Mouse (Mus musculus) urinary bladder, postnatal 10 days (tissue): ENCODE data around the gene Gper1.

Experiments
- DNase-seq: peaks from one replicate; pipeline ENCODE4 v3.0.0; 2022; ENCODE audit warnings: low spot score

Gene Gper1

DNA sequence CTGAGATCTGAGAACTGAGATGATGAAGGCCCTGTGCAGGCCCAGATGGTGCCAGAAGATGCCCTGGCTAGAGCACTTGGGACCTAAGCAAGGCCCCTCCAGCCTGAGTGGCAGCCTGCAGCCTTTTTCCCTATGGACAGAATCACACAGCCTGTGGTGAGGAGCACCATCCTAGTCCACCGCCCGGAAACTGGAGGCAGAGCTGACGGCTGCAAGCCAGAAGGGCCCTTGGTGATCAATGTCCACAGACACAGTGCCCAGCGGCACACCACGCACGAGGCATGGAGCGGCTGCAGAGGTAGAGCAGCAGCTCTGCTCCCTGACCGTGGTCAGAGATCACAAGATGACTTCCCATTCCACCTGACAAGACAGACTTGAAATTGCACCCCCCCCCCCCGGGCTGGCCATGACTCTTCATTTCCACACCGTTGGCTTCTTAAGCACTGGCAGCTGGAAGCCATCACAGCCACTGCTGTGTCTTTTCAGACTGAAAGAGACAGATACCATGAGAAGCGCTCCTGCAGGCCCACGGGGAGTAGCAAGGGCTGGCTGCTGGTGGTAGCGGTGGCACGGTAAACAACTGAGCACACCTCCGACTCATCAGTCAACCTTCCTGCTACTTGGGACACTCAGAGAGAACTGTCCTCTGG, 11.2 kb upstream of the Gper1 start:
- no peak for DNase-seq

DNA sequence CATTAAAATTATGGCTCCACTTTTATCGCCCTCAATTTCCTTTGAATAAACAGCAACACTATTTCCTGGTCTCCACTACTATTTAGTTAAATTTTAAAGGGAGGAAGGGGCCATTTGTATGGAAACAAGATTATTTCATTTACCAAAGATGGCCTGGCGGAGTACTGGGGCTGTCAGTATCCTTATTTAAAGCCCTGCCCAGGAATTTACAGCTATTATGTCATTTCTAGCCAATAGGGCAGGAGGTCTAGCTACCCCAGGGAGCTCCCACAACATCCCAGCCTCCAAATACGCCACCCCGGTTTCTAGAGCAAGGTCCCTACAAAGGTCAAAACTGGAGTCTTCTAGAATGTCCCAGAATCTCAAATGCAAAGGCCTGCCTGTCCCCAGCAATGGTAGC, 9.4 kb upstream of the Gper1 start:
- no peak for DNase-seq

DNA sequence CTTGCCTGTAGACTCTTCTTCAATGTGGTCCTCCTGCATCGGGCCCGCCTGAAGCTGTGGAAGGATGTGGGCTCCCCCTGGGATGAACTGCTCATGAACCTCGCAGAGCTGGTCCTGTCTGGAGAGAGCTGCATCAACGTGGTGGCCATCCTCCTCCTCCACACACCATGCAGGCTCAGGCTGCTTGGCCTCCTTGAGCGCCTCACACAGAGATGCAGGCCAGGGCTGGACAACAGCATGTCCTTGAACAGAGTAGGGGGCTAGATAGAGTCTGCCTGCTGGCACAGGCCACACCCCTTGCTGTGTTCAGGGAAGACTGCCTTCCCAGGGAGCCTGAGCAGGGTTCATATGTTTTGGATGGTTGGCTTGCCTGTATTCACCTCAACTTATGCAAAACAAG, 8.0 kb upstream of the Gper1 start:
- DNase-seq, result no peak

DNA sequence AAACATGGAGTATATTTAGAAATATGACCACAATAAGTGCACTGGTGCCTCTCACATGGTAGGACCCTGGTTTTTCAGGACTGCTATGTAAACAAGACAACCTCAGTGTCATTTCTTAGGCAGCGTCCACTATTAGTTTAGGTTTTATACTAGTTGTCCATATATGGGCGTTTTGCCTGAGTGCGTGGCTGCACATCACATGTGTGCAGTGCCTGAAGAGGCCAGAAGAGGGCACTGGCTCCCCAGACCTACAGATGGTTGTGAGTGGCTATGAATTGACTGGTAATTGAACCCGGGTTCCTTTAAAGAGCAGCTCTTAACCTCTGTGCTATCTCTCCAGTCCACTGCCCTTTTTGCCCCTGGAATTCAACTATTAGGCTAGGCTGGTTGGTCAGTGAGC, 6.0 kb upstream of the Gper1 start:
- no peak for DNase-seq

DNA sequence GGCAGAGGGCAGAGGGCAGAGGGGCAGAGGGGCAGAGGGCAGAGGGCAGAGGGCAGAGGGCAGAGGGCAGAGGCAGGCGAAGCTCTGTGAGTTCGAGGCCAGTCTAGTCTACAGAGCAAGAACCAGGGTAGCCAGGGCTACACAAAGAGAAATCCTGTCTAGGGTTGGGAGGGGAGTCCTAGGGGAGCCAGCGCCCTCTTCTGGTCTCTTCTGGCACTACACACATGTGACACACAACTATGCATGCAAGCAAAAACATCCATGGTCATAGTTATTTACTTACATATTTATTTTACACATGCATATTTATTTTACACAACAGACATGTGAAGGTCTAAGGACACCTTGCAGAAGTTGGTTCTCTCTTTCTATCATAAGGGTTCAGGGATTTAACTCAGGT, 5.5 kb upstream of the Gper1 start:
- no peak for DNase-seq

DNA sequence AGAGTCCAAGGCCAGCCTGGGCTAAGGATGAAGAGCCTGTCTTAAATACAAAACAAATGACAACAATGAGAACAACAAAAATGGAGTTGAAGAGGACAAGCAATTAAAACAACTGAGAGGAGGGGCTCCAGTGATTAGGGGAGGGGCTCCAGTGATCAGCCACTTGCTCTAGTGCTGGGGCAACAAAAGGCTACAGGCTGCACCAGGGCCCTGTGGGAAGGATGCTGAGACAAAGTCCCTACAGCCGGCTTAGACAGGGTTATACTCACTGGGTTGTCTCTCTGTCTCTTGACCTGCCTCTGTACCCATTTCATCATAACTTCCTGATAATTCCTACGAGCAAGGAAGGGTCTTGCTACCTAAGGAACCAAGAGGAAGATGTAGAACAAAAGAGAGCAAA, 4.8 kb upstream of the Gper1 start:
- DNase-seq, result no peak

DNA sequence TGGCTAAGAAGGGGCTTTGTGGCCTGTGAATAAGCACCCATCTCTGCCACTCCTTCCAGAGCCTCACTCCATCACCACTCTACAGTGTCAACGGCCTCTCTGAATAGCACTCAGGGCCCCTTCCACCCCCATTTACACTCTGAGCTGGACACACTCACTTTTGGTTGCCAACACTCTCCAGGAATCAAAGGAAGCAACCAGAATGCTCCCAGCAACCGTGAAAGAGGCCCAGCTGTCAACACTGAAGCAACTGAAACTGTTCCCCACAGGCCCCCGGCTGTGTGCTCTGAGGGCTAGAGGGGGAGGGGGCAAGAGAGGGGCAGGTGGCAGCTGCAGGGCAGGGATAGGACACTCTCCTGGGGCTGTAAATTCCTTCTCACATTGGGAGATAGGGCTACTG, 4.3 kb upstream of the Gper1 start:
- no peak for DNase-seq

DNA sequence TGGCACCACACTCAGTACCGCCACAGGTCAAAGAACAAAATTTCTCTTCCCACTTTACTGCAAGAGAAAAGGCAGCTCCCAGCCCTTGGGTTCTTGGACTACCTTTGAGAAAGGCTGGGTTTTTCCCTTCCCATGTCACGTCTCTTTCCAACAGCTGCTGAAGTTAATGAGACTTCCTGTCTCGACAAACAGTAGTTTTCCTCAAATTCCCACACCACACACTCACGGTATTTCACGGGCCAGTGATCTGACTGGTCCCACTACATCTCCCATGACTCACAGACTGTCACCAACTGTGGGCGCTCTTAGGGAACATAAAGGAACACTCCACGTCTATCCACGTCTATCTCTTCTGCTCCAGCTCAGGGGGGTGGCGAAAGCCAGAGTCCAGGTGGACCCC, 2.2 kb downstream of the Gper1 start:
- DNase-seq, result no peak

DNA sequence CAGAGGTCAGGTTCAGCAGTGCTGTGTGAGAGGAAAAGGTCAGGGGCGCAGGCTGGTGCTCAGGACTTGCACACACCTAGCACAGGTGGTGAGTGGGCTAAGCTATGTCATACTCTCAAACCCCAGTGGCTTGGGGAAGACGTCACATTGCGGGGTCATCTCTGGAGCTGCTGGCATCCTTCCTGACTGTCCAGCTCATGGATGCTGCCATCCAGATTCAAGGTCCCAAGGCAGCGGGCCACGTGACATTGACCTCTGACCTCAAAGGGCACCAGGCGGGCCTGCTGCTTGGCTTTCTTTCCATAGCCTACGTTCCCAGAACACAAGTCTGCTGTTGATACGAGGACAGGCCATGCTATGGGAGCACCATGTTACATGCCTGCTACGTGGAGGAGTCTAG, 4.0 kb downstream of the Gper1 start:
- DNase-seq, result no peak

DNA sequence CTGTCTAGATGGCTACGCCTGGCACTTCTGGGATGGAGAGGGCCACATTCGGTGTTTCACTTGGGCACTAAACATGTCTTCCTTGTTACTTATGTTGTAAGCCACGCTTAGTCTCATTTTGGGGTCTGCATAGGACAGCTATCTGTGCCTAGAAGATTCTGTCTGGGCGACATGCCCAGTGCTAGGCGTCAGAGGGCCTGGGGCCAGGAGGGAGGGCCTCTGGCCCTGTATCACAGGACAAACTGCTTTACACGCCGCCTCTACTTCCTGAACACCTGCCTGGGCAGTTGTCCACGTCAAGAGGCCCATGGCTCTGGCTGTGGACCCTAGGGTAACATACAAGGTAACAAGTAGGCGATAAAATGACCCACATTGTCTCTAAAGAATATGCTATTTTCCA, 5.0 kb downstream of the Gper1 start:
- no peak for DNase-seq

DNA sequence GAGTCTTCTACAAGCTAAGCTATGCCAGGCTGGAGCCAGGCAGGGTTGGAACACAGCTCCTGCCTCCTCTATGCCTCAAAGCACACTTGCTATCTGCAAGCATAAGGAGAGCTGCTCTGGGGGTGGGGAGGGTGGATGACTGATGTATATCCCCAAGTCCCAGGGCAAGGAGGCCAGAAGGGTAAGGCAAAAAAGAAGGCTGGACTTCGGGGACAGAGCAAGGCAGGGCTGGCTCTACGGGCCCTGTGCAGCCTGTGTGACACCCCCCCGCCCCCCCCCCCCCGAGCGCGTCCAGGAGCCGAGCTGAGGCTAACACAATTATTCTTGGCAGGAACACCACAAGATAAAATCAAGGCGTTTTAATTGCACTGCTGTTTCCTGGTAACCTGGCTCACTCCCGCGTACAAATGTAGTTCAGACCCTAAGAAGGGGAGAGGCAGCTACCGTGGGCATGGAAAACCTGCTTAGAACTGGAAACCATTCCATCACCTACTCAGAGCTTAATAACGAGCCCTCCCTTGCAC, 6.9 kb downstream of the Gper1 start:
- no peak for DNase-seq

DNA sequence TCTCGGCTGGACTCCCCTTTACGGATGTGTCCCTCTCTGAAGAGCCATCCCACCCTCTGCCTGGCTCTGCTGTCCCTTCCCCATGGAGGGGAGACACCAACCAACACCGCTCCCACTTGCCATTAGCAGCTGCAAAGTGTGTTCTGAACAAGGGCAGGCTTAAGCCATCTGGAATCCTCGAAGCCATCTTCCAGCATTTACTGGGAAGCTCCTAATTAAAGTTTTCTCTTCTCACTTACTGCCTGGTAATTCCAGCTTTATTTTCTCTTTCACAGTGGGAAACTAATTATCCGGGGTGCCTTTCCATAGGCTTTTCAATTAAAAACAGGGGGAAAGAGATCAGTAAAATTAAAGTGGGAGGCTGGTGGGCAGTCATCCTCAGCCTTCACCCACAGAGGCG, 9.4 kb downstream of the Gper1 start:
- no peak for DNase-seq

DNA sequence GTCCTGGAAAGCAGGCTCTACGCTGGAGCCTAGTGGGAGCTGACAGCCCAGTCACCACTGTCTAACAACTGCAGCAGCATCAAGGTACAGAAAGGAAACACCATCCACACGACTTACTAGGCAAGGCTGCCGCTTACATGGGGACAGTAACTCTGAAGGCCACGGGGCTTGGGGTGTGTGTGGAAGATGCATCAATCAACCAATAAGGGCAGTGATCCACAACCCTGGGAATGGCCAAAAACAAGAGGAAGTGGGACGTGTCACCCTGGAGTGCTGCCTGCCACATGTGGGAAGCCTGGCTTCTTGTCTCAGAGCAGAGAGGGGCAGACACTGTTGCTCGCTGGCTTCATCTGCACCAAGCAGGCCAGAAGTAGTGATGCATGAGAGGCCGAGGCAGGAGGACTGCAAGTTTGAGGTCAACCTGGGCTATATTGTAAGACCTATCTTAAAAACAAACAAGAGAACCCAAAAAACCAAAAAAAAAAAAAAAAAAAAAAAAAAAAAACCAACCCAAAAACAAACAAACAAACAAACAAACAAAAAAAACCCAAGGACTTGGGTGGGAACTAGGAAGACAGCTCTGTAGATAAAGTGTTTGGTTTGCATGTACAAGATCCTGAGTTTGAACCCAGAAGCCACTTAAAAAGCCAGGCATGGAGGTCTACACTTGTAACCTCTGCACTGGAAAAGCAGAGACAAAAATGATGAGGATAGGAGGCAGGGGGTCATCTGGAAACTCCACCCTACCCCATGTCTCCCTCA, 10.0 kb downstream of the Gper1 start:
- no peak for DNase-seq

DNA sequence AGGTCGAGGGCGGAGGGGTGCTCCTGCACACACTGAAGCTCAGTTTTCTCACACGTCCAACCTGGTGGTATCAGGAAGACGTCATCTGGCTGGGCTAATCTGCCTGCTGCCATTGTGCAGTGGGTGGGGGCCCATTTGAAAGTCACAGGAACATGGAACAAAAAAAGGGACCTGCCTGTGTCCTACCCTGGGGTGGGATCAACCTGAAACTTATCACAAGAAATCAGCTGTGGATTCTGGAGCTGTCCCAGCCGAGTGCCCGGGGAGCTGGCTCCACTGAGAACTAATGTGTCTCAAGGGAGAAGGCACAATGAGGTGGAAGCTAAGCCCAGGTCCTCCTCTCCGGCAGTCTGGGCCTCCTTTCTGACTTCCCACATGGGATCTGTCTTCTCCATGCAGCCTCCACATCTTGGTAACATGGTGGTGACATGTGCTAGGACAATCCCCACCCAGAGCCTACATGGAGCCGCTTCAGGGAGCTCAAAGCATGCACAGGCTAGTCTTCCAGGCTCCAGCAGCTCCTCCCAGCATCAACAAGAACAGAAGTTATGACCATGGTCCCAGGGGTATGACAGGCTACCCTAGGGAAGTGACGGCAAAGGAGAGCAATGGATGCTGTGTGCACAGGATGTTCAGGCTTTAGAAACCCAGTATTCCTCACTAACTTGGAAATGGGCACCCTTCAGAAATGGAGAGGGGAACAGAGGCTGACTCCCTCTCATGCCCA, 11.1 kb downstream of the Gper1 start:
- DNase-seq, result no peak

DNA sequence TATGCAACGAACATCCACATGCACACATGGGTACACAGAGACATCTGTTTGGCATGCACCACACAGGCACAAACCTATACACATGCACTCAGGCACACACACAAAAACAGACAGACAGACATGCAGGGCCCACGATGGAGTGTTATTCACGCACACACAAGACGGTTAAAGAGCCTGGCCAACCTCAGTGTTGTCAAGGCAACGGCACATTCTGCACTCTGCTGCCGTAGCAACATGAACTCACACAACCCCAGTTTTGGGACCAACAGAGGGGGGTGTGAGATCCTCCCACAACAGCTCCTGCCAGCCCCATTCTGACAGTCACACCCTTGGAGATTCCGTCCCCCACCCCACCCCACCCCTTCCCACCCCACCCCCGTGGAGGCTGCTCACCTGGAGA, 12.0 kb downstream of the Gper1 start:
- no peak for DNase-seq

DNA sequence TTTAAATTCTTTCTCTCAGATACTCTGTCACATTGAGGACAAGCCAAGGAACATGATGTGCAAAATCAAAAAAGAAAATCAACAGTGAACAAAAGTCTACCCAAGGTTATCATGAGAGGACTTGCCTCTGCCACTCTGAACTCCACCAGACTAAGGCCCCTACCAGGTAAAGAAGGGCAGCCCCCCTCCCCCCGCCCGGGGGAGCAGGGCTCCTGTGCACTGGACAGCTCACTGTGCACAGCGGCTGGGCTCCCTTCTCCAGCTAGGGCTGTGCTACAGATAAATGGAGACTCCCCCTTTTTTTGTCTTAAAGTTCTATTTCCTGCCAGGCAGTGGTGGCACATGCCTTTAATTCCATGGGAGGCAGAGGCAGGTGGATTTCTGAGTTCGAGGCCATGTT, 14.8 kb downstream of the Gper1 start:
- no peak for DNase-seq

DNA sequence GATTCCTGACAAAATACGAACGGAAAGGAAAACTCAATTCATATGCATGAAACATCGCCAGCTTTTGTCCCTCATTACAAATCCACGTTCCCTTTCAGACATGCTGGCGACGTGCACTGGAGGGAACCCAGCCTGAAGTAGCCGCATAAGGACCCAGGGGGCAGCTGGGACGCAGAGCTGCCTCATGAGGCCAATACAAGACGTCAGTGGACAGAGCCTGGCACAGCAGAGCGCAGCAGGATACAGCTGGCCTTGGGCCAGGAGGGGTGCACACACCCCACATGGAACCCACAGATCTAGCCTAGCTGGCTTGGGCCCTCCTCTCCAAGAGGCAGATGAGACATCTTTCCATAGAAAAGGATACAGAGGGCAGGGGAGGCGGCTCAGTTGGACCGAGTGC, 15.5 kb downstream of the Gper1 start:
- no peak for DNase-seq

DNA sequence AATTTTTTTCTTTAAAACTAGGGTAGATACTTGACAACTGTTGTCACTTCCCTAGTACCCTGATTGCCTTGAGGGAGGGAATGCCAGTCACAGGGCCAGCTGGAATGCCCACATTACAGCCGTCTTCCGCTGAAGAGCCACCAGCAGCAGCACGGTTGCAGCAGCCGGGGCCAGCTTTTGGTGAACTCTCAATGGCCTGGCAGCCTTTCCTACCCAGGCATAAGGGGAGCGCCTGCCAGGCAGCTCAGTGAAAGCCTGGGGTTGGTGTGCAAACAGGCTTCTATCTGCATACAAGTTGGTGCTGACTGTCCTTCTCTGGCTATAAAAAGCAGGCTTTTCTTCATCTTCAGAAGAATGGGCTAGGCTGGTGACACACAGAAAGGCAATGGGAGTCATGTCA, 17.5 kb downstream of the Gper1 start:
- no peak for DNase-seq

DNA sequence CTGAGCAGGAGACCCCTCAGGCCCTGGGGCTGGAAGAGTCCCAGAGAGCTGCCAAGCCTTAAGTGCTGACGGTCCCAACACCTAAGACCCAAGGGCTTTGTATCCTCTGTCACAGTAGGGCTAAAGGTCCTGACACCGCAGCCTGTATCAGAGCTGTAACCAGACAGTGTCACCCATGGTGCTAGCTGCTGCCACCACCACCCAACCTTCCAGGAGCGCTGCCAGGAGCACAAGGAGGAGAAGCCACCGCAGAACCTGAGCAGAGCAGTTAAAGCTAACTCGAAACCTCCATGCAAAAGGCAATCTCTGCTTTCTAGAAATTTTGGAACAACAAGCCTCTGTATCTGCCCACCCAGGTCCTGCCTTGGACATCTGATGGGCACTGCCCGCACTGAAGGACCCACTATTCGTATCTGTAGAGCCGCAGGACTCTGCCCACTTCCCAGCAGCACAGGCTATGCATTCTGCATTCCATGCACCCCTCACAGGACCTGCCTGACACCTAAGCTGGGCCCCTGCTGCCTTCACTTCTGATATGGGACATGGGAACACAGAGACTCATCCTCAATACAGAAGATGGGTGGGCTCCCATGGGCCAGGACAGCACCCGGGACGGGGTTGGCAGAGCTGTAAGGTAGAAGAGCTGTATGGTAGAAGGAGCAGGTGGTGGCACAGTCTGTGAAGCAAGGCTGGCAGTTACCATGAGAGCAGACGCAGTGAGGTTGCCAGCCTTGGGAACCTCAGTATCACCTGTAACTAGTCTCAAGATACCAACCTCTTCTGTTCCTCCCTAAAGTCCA, 18.2 kb downstream of the Gper1 start:
- no peak for DNase-seq

DNA sequence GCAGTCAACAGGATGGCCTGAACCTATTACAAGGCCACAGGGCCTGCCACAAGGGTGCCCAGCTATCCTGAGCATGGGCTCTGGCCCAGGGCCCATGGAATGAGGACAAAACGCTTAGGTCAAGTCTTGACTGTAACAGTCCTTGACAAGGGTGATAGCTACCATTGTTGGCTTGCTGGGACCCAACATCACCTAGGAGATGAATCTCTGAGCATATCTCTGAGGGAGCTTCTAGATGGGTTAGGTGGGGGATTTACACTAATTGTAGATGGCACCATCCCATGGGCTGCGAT, 18.7 kb downstream of the Gper1 start:
- DNase-seq, result no peak

DNA sequence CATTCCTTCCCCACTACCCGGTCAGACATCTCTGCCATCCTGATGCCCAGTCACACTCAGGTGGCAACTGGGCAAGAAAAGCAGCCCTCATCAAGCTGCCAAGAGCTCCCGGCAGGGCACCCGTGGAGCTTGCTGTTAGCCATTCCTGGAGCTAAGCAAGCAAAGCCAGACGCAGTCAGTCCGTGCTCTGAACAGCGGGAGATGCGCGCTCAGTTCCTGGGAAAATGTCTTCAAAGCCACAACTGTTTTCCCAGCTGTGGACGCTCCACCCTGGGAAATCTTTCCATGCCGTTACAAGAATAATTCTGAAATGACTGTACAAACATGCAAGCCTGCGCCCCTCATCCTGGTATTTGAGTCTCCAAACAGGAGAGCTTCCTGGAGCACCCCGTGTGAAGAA, 19.5 kb downstream of the Gper1 start:
- no peak for DNase-seq

DNA sequence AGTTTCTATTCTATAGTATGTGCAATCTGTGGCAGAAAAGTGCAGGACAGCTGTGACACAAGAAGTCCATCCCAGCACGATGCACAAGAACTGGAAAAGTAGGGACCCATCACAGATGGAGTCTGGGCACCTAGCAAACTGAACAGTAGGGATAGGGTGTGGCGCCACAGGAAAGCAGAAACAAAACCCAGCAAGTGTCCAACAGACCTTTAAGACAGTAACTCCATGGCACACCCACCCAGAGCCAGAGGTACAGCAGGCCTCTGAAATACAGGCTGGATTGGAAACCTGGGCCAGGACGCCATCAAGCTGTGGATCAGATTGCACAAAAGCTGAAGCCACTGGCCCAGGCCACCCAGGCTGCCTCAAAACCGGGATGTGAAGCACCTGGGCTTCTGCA, 20.0 kb downstream of the Gper1 start:
- no peak for DNase-seq

DNA sequence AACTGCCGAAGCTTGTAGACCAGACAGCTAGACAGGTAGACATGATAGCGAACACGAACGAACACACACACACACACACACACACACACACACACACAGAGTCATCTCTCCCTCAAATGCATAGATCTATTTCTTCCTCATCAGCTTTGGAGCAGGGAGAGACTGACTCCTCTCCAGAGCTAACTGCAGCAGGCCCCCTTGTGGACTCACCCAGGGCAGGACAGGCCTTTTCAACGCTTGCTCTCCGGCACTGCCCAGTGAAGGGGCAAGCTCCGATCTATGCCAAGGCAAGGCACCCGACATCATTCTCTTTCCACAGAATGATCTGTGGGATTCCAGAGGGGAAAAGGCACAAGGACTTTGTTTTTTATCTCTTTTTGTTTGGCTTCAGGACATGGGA, 22.3 kb downstream of the Gper1 start:
- no peak for DNase-seq
